16 mouse cellular contexts compared by ENCODE assay signal in genomic region chr12:11101565-11101964, GRCm38 (mm10). TPM values are rescaled to one million over a fixed set of nuclear protein-coding genes. Genes with fewer than 3 reads are reported as not detected.
"Had no signal": no experiment of that assay in that cellular context is flagged by ENCODE, and none has a peak within 500 bp of the region (broad histone marks: within the 10 kb centered on the region; RNA-seq: fewer than 3 reads in every experiment).

No protein-coding gene starts in this region.

- H3K27ac ChIP-seq: intestine, embryonic 15.5 days; kidney, embryonic 15.5 days; limb, embryonic 10.5 days; limb, embryonic 13.5 days; liver, embryonic 12.5 days; liver, embryonic 15.5 days; macrophage; midbrain, embryonic 12.5 days; midbrain, embryonic 15.5 days had no signal

- H3K4me2 ChIP-seq: intestine, embryonic 15.5 days; kidney, embryonic 15.5 days; limb, embryonic 13.5 days; liver, embryonic 12.5 days; liver, embryonic 15.5 days; midbrain, embryonic 12.5 days; midbrain, embryonic 15.5 days had no signal

- H3K9ac ChIP-seq: intestine, embryonic 15.5 days; kidney, embryonic 15.5 days; limb, embryonic 13.5 days; liver, embryonic 12.5 days; liver, embryonic 15.5 days; midbrain, embryonic 12.5 days; midbrain, embryonic 15.5 days had no signal

- H3K4me1 ChIP-seq: intestine, embryonic 15.5 days; kidney, embryonic 15.5 days; limb, embryonic 10.5 days; limb, embryonic 13.5 days; liver, embryonic 12.5 days; liver, embryonic 15.5 days; midbrain, embryonic 12.5 days; midbrain, embryonic 15.5 days had no signal

- DNase-seq: kidney, adult 11 months; kidney, adult 8-10 months; kidney, postnatal 10 days; kidney, postnatal 36 days; liver; thymus, adult 18-20 months; thymus, postnatal 36 days had no signal

- H3K36me3 ChIP-seq: intestine, embryonic 15.5 days; limb, embryonic 10.5 days; limb, embryonic 13.5 days; liver, embryonic 12.5 days; liver, embryonic 15.5 days; midbrain, embryonic 12.5 days; midbrain, embryonic 15.5 days had no signal

- H3K4me3 ChIP-seq: intestine, embryonic 15.5 days; kidney, embryonic 15.5 days; limb, embryonic 10.5 days; limb, embryonic 13.5 days; liver, embryonic 12.5 days; liver, embryonic 15.5 days; midbrain, embryonic 12.5 days; midbrain, embryonic 15.5 days had no signal

- H3K27me3 ChIP-seq: intestine, embryonic 15.5 days; kidney, embryonic 15.5 days; limb, embryonic 13.5 days; liver, embryonic 12.5 days; liver, embryonic 15.5 days; midbrain, embryonic 12.5 days; midbrain, embryonic 15.5 days had no signal

- ATAC-seq: intestine, embryonic 15.5 days; liver, embryonic 12.5 days; midbrain, embryonic 15.5 days had no signal

- H3K9me3 ChIP-seq: intestine, embryonic 15.5 days; kidney, embryonic 15.5 days; limb, embryonic 10.5 days; limb, embryonic 13.5 days; liver, embryonic 12.5 days; liver, embryonic 15.5 days; midbrain, embryonic 12.5 days; midbrain, embryonic 15.5 days had no signal

RNA-seq across cellular contexts. Expression of gene Kcns3, which starts 49.3 kb away (rescaled TPM):
- polyA plus RNA-seq: macrophage; midbrain, embryonic 12.5 days had no signal
